Mouse (Mus musculus) limb, embryonic 11.5 days (tissue): ENCODE measurements around the gene Grm4. TPM values are rescaled to one million over a fixed set of nuclear protein-coding genes. Genes with fewer than 3 reads are reported as not detected.
A peak's percentile ranks its signal among the peaks of the same experiment; 100 is the strongest.

ENCODE experiments used
- ATAC-seq: fragments of 200-750 bp; cut with Nextera tagmentation; 2 replicates; pipeline ENCODE4 v1.8.0; 2017; ENCODE audit warnings: low read depth; ENCODE audit not compliant: insufficient number of reproducible peaks, low FRiP score, low TSS enrichment
- DNase-seq: peaks from one replicate; pipeline ENCODE4 v3.0.0-alpha.2; 2015; ENCODE audit warnings: low spot score
- H3K27ac ChIP-seq: fragments of 300-500 bp; sonication (generic); replicated peaks from 2 replicates; pipeline ENCODE4 v1.5.1; 2014; ENCODE audit warnings: low read depth, mild to moderate bottlenecking, low read length
- H3K27me3 ChIP-seq: fragments of 300-500 bp; sonication (generic); 2 replicates; pipeline ENCODE4 v1.6.1; 2014; ENCODE audit warnings: mild to moderate bottlenecking, low read length, mixed read lengths; ENCODE audit not compliant: control insufficient read depth, insufficient read depth
- H3K36me3 ChIP-seq: fragments of 300-500 bp; sonication (generic); 2 replicates; pipeline ENCODE4 v1.6.1; 2014; ENCODE audit warnings: mild to moderate bottlenecking, low read length, moderate library complexity, mixed read lengths; ENCODE audit not compliant: control insufficient read depth, insufficient read depth
- H3K4me1 ChIP-seq: fragments of 300-500 bp; sonication (generic); 2 replicates; pipeline ENCODE4 v1.6.1; 2014; ENCODE audit warnings: low read length, mixed read lengths; ENCODE audit not compliant: control insufficient read depth, insufficient read depth
- H3K4me2 ChIP-seq: fragments of 300-500 bp; sonication (generic); 2 replicates; pipeline ENCODE4 v1.6.1; 2014; ENCODE audit warnings: low read depth, mild to moderate bottlenecking, moderate library complexity; ENCODE audit not compliant: severe bottlenecking
- H3K4me3 ChIP-seq: fragments of 300-500 bp; sonication (generic); 2 replicates; pipeline ENCODE4 v1.5.1; 2014; ENCODE audit warnings: low read depth, low read length
- H3K9ac ChIP-seq: fragments of 300-500 bp; sonication (generic); 2 replicates; pipeline ENCODE4 v1.6.1; 2014; ENCODE audit warnings: mild to moderate bottlenecking, low read length
- H3K9me3 ChIP-seq: fragments of 300-500 bp; sonication (generic); 2 replicates; pipeline ENCODE4 v1.6.1; 2016; ENCODE audit warnings: low read length; ENCODE audit not compliant: control insufficient read depth
- WGBS: fragments of 180-500 bp; shearing (Covaris S2); extraction: QIAGEN DNeasy Blood & Tissue Kit; methylation state at CpG from one replicate; pipeline ENCODE4 v1.1.7; 2014; 5-methylcytosine and 5-hydroxymethylcytosine counted together
- polyA plus RNA-seq: library from polyadenylated mRNA; unstranded; fragments of >200 nt; fragmentation: Nextera tagmentation; extraction: Ambion mirVana; gene quantifications from 2 replicates; pipeline ENCODE4 v1.2.1, GENCODE M21; 2014

Gene Grm4
- polyA plus RNA-seq, 1 experiment from 2014 or later = 0.23 TPM

GRCm38 (mm10) chr17:27511865-27512618, 9.2 kb downstream of the Grm4 start:
- peaks cover 10% of the 10 kb centered on the region for H3K4me1 ChIP-seq
- no peak overlapping the region for H3K27ac ChIP-seq
- peak overlapping the region; percentile 99 for H3K4me2 ChIP-seq
- ATAC-seq = no peak
- WGBS = under 1% methylated on average over 50 of the region's 64 CpGs
- no peak for DNase-seq
- H3K9ac ChIP-seq = peak overlapping the region; percentile 53
- H3K4me3 ChIP-seq = peak overlapping the region; percentile 44
- H3K36me3 ChIP-seq = no peaks in the 10 kb centered on the region
- no peaks in the 10 kb centered on the region for H3K9me3 ChIP-seq
- peaks cover 64% of the 10 kb centered on the region for H3K27me3 ChIP-seq

- H3K4me2 ChIP-seq = no peak overlapping the region
- no peak for ATAC-seq
- H3K4me3 ChIP-seq = no peak overlapping the region
- no peak overlapping the region for H3K9ac ChIP-seq
- peaks cover 64% of the 10 kb centered on the region for H3K27me3 ChIP-seq
- no peak overlapping the region for H3K27ac ChIP-seq
- no peak for DNase-seq
- H3K9me3 ChIP-seq = no peaks in the 10 kb centered on the region
- WGBS = 82% methylated on average over 7 of the region's 7 CpGs
- H3K36me3 ChIP-seq = no peaks in the 10 kb centered on the region
- peaks cover 14% of the 10 kb centered on the region for H3K4me1 ChIP-seq
These were observed 10.0 kb downstream of the Grm4 start for GRCm38 (mm10) chr17:27511125-27511735.

- 44% methylated on average over 9 of the region's 9 CpGs for WGBS
- no peak overlapping the region for H3K9ac ChIP-seq
- no peak overlapping the region for H3K4me3 ChIP-seq
- H3K9me3 ChIP-seq = no peaks in the 10 kb centered on the region
- ATAC-seq = no peak
- H3K4me2 ChIP-seq = no peak overlapping the region
- peaks cover 22% of the 10 kb centered on the region for H3K4me1 ChIP-seq
- peaks cover 59% of the 10 kb centered on the region for H3K27me3 ChIP-seq
- DNase-seq = no peak
- H3K27ac ChIP-seq = no peak overlapping the region
- no peaks in the 10 kb centered on the region for H3K36me3 ChIP-seq
These were observed 10.7 kb downstream of the Grm4 start for GRCm38 (mm10) chr17:27510258-27511124.

- no peaks in the 10 kb centered on the region for H3K9me3 ChIP-seq
- no peaks in the 10 kb centered on the region for H3K36me3 ChIP-seq
- no peak overlapping the region for H3K27ac ChIP-seq
- peaks cover 45% of the 10 kb centered on the region for H3K27me3 ChIP-seq
- H3K4me3 ChIP-seq = no peak overlapping the region
- peaks cover 31% of the 10 kb centered on the region for H3K4me1 ChIP-seq
- H3K9ac ChIP-seq = no peak overlapping the region
- WGBS = 82% methylated on average over 5 of the region's 5 CpGs
- ATAC-seq = no peak
- no peak overlapping the region for H3K4me2 ChIP-seq
- no peak for DNase-seq
These were observed 12.1 kb downstream of the Grm4 start for GRCm38 (mm10) chr17:27509056-27509455.

GRCm38 (mm10) chr17:27508513-27508912, 12.7 kb downstream of the Grm4 start:
- Histone ChIP-seq H3K36me3 (no peaks in the 10 kb centered on the region), H3K4me2 (no peak overlapping the region), H3K4me1 (peaks cover 29% of the 10 kb centered on the region), H3K9me3 (no peaks in the 10 kb centered on the region), H3K27me3 (peaks cover 39% of the 10 kb centered on the region), H3K9ac (no peak overlapping the region), H3K27ac (no peak overlapping the region), H3K4me3 (no peak overlapping the region)
- DNase-seq (no peak), ATAC-seq (no peak)
- WGBS = 78% methylated on average over 5 of the region's 5 CpGs

GRCm38 (mm10) chr17:27508002-27508401, 13.2 kb downstream of the Grm4 start:
- no peak overlapping the region for H3K4me2 ChIP-seq
- no peaks in the 10 kb centered on the region for H3K36me3 ChIP-seq
- H3K4me3 ChIP-seq = no peak overlapping the region
- peaks cover 29% of the 10 kb centered on the region for H3K4me1 ChIP-seq
- peaks cover 36% of the 10 kb centered on the region for H3K27me3 ChIP-seq
- ATAC-seq (no peak), DNase-seq (no peak)
- no peak overlapping the region for H3K9ac ChIP-seq
- 73% methylated on average over 12 of the region's 12 CpGs for WGBS
- H3K27ac ChIP-seq = no peak overlapping the region
- H3K9me3 ChIP-seq = no peaks in the 10 kb centered on the region

- WGBS = 92% methylated on average over 7 of the region's 7 CpGs
- Histone ChIP-seq H3K27me3 (peaks cover 36% of the 10 kb centered on the region), H3K4me1 (peaks cover 30% of the 10 kb centered on the region)
These were observed 13.6 kb downstream of the Grm4 start for GRCm38 (mm10) chr17:27507591-27507945.

GRCm38 (mm10) chr17:27506871-27507590, 14.2 kb downstream of the Grm4 start:
- no peak for DNase-seq
- H3K9me3 ChIP-seq = no peaks in the 10 kb centered on the region
- no peak overlapping the region for H3K4me2 ChIP-seq
- no peak for ATAC-seq
- H3K4me3 ChIP-seq = no peak overlapping the region
- H3K27me3 ChIP-seq = peaks cover 36% of the 10 kb centered on the region
- 90% methylated on average over 7 of the region's 7 CpGs for WGBS
- no peak overlapping the region for H3K27ac ChIP-seq
- H3K9ac ChIP-seq = no peak overlapping the region
- H3K4me1 ChIP-seq = peaks cover 29% of the 10 kb centered on the region
- no peaks in the 10 kb centered on the region for H3K36me3 ChIP-seq

More at GRCm38 (mm10) chr17:27507591-27507945, 13.6 kb downstream of the Grm4 start:
- Histone ChIP-seq H3K4me3 (no peak overlapping the region), H3K36me3 (no peaks in the 10 kb centered on the region), H3K9ac (no peak overlapping the region), H3K27ac (no peak overlapping the region), H3K4me2 (no peak overlapping the region), H3K9me3 (no peaks in the 10 kb centered on the region)
- DNase-seq = no peak
- no peak for ATAC-seq
